Mouse (Mus musculus) midbrain, embryonic 16.5 days (tissue): ENCODE measurements around the gene Caprin2. TPM values are rescaled to one million over a fixed set of nuclear protein-coding genes. Genes with fewer than 3 reads are reported as not detected.

ENCODE experiments used
- ATAC-seq: fragments of 200-750 bp; cut with Nextera tagmentation; 2 replicates; pipeline ENCODE4 v1.8.0; 2017; ENCODE audit warnings: moderate TSS enrichment
- H3K27ac ChIP-seq: fragments of 300-500 bp; sonication (generic); 2 replicates; pipeline ENCODE4 v1.5.1; 2014; ENCODE audit warnings: mild to moderate bottlenecking, low read length, mixed read lengths
- H3K27me3 ChIP-seq: fragments of 300-500 bp; sonication (generic); 2 replicates; pipeline ENCODE4 v1.6.1; 2014; ENCODE audit warnings: low read depth, low read length, mixed read lengths; ENCODE audit not compliant: control insufficient read depth, insufficient read depth
- H3K36me3 ChIP-seq: fragments of 300-500 bp; sonication (generic); 2 replicates; pipeline ENCODE4 v1.6.1; 2014; ENCODE audit warnings: mild to moderate bottlenecking, low read length, moderate library complexity, mixed read lengths; ENCODE audit not compliant: control insufficient read depth, insufficient read depth
- H3K4me1 ChIP-seq: fragments of 300-500 bp; sonication (generic); 2 replicates; pipeline ENCODE4 v1.6.1; 2014; ENCODE audit warnings: mild to moderate bottlenecking, low read length, mixed read lengths; ENCODE audit not compliant: control insufficient read depth, insufficient read depth
- H3K4me2 ChIP-seq: fragments of 300-500 bp; sonication (generic); 2 replicates; pipeline ENCODE4 v1.6.1; 2014; ENCODE audit warnings: mild to moderate bottlenecking, low read length, mixed read lengths
- H3K4me3 ChIP-seq: fragments of 300-500 bp; sonication (generic); 2 replicates; pipeline ENCODE4 v1.5.1; 2014; ENCODE audit warnings: low read depth, mild to moderate bottlenecking, low read length, moderate library complexity, mixed read lengths
- H3K9ac ChIP-seq: fragments of 300-500 bp; sonication (generic); 2 replicates; pipeline ENCODE4 v1.6.1; 2014; ENCODE audit warnings: low read depth, low read length, mixed read lengths
- H3K9me3 ChIP-seq: fragments of 300-500 bp; sonication (generic); replicated peaks from 2 replicates; pipeline ENCODE4 v1.6.1; 2014; ENCODE audit warnings: mild to moderate bottlenecking, low read length, mixed read lengths; ENCODE audit not compliant: control insufficient read depth, poor library complexity, severe bottlenecking
- WGBS: fragments of 180-500 bp; shearing (Covaris S2); extraction: QIAGEN DNeasy Blood & Tissue Kit; methylation state at CpG from one replicate; pipeline ENCODE4 v1.1.7; 2014; 5-methylcytosine and 5-hydroxymethylcytosine counted together
- polyA plus RNA-seq: library from polyadenylated mRNA; unstranded; fragments of >200 nt; fragmentation: Nextera tagmentation; extraction: Ambion mirVana; gene quantifications from 2 replicates; pipeline ENCODE4 v1.2.1, GENCODE M21; 2015

Caprin2 gene
- polyA plus RNA-seq, 1 experiment from 2014 or later = 9.3 TPM

- 0% methylated on average over 3 of the region's 3 CpGs for whole genome bisulfite sequencing
- Histone ChIP-seq H3K27ac (no peak overlapping the region), H3K9me3 (no peaks in the 10 kb centered on the region)
Observed at GRCm38 (mm10) chr6:148830355-148830747, 65.7 kb downstream of the Caprin2 start.

GRCm38 (mm10) chr6:148826119-148826518 is 69.9 kb downstream of the Caprin2 start:
- Histone ChIP-seq H3K4me3 (no peak overlapping the region), H3K4me1 (peaks cover 11% of the 10 kb centered on the region), H3K4me2 (no peak overlapping the region), H3K9me3 (no peaks in the 10 kb centered on the region), H3K9ac (no peak overlapping the region), H3K27ac (no peak overlapping the region), H3K27me3 (no peaks in the 10 kb centered on the region), H3K36me3 (peaks cover 7% of the 10 kb centered on the region; the same call in 1 of the 2 replicates)
- WGBS = 92% methylated on average over 4 of the region's 4 CpGs
- ATAC-seq = no peak

More at GRCm38 (mm10) chr6:148830355-148830747, 65.7 kb downstream of the Caprin2 start:
- H3K4me2 ChIP-seq = peak overlapping the region; percentile 96
- ATAC-seq = no peak
- peak overlapping the region; percentile 87 for H3K4me3 ChIP-seq
- H3K27me3 ChIP-seq = no peaks in the 10 kb centered on the region
- H3K9ac ChIP-seq = peak overlapping the region; percentile 75
- H3K4me1 ChIP-seq = peaks cover 14% of the 10 kb centered on the region
- H3K36me3 ChIP-seq = no peaks in the 10 kb centered on the region

DNA sequence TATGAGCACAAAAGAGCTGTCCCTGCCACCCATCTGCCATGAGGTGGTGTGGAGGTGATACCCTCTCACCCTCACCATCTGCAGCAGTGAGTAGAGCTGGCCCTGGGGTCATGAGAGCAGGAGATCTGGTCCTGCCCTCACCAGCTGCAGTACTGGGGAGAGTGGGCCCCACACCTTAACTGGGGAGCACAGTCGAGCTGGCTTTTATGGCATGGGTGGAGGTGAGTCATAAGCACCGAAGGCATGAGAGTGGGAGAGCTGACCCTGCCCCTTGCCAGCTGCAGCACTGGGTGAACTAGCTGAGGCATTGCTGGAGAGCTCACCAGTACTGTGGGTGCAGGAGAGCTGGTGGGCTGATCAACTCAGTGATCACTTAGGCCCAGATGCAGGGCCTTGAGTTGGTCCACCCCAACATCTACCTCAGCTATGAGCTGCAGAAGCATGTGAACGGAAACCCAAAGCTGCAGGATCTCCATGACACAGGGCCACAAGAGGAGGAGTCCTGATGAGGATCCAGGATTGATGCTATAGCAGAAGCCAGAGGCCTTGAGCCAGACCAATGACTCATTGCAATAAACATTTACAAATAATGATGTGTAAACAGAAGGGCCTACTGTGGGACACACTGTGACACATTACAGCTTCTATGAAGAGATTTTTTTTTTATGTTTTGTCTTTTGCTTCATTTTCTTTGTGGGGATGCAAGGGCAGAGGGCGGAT is 77.3 kb downstream of the Caprin2 start:
- ATAC-seq = no peak
- 95% methylated on average over 4 of the region's 4 CpGs for WGBS
- H3K27me3 ChIP-seq = no peaks in the 10 kb centered on the region

DNA sequence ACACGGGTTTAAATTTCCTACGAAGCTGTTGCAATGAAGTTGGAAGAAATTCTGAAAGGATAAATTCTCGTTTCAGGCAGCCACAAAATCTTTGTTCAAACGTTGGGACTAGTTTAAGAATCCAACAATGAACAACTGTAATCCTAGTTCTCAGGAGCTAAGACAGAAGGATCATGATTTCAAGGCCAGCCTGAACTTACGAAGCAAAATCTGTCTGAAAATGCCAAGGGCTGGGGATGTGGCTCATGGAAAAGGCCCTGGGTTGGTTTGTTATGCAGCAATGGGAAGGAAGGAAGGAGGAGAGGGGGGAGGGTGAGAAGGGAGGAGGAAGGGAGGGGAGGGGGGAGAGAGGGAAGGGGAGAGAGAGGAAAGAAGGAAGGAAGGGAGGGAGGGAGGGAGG is 79.3 kb downstream of the Caprin2 start:
- 90% methylated on average over 5 of the region's 5 CpGs for WGBS
- no peak for ATAC-seq
- Histone ChIP-seq H3K9ac (no peak overlapping the region), H3K4me3 (no peak overlapping the region), H3K27ac (no peak overlapping the region), H3K27me3 (no peaks in the 10 kb centered on the region), H3K9me3 (no peaks in the 10 kb centered on the region), H3K4me2 (no peak overlapping the region), H3K36me3 (peaks cover 23% of the 10 kb centered on the region), H3K4me1 (no peaks in the 10 kb centered on the region)

More for the DNA sequence above, 77.3 kb downstream of the Caprin2 start:
- Histone ChIP-seq H3K4me3 (no peak overlapping the region), H3K4me1 (no peaks in the 10 kb centered on the region), H3K36me3 (peaks cover 23% of the 10 kb centered on the region), H3K9ac (no peak overlapping the region), H3K9me3 (no peaks in the 10 kb centered on the region), H3K27ac (no peak overlapping the region), H3K4me2 (no peak overlapping the region)

GRCm38 (mm10) chr6:148811117-148811516 is 84.9 kb downstream of the Caprin2 start:
- no peaks in the 10 kb centered on the region for H3K27me3 ChIP-seq
- peaks cover 27% of the 10 kb centered on the region for H3K36me3 ChIP-seq
- H3K4me2 ChIP-seq = no peak overlapping the region
- ATAC-seq = no peak
- no peaks in the 10 kb centered on the region for H3K4me1 ChIP-seq
- H3K4me3 ChIP-seq = no peak overlapping the region
- H3K9ac ChIP-seq = no peak overlapping the region
- no peak overlapping the region for H3K27ac ChIP-seq
- 95% methylated on average over 2 of the region's 2 CpGs for WGBS
- H3K9me3 ChIP-seq = no peaks in the 10 kb centered on the region

DNA sequence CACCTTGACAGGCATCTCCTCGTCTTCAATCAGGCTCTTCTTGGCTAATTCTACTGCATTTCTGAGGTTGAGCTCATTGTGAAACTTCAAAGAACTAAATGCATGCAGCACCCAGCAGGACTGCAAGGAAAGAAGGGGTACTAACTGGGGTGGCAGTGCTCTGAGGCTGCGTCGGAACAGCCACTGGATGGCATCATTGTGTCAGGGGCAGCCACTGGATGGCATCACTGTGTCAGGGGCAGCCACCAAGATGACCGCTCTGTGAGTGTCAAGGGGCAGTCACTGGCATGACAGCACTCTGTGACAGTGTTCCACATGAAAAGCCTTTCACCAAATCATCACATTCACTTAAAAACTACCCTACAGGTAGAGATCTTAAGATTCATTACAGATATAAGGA is 96.3 kb downstream of the Caprin2 start:
- Histone ChIP-seq H3K4me1 (no peaks in the 10 kb centered on the region), H3K27me3 (no peaks in the 10 kb centered on the region), H3K4me2 (no peak overlapping the region), H3K4me3 (no peak overlapping the region), H3K36me3 (peaks cover 21% of the 10 kb centered on the region), H3K9ac (no peak overlapping the region), H3K9me3 (no peaks in the 10 kb centered on the region), H3K27ac (no peak overlapping the region)
- 80% methylated on average over 4 of the region's 4 CpGs for WGBS
- no peak for ATAC-seq

DNA sequence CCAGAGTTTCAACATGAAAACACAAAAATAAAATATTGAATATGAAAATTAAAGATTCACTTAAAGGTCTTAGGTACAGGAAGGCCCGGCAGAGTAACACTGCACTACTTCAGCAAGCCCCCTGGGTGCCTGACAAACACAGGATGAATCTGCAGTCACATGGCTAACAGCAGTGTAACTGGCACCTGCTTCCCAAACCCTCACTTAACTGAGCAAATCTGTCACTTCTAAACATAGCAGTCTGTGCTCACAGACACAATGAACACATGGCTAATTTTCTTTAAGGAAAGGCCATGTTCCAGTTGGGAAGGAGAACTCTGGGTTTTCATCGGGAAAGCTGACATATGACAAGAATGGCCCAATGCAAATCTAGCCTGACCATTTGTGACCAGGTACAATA is 100.9 kb downstream of the Caprin2 start:
- no peaks in the 10 kb centered on the region for H3K4me1 ChIP-seq
- no peak for ATAC-seq
- WGBS = 92% methylated on average over 2 of the region's 2 CpGs
- no peak overlapping the region for H3K9ac ChIP-seq
- H3K27ac ChIP-seq = no peak overlapping the region
- H3K4me2 ChIP-seq = no peak overlapping the region
- no peaks in the 10 kb centered on the region for H3K27me3 ChIP-seq
- H3K9me3 ChIP-seq = no peaks in the 10 kb centered on the region
- no peak overlapping the region for H3K4me3 ChIP-seq
- peaks cover 17% of the 10 kb centered on the region for H3K36me3 ChIP-seq

Other genes with a start within 250 kb of the Caprin2 start
- 16.2 and 16.7 TPM in 2 replicates for gene Ipo8, start 64.8 kb downstream of the Caprin2 start, polyA plus RNA-seq
- gene Sinhcaf, start 50.2 kb upstream of the Caprin2 start, polyA plus RNA-seq = 30.7 and 46.2 TPM in 2 replicates
- 14.2 and 15.1 TPM in 2 replicates for gene Dennd5b, start 205.4 kb upstream of the Caprin2 start, polyA plus RNA-seq
- not detected in 2 replicates for gene Gm10203, start 233.9 kb upstream of the Caprin2 start, polyA plus RNA-seq
- 5.7 and 7.9 TPM in 2 replicates for gene Etfbkmt, start 243.6 kb upstream of the Caprin2 start, polyA plus RNA-seq